Mouse (Mus musculus): ENCODE measurements around the gene Amd1. TPM values are rescaled to one million over a fixed set of nuclear protein-coding genes. Genes with fewer than 3 reads are reported as not detected.
A peak's percentile ranks its signal among the peaks of the same experiment; 100 is the strongest.

Gene Amd1
- polyA plus RNA-seq, 1 experiment from 2014 or later: 78.8 TPM

DNA sequence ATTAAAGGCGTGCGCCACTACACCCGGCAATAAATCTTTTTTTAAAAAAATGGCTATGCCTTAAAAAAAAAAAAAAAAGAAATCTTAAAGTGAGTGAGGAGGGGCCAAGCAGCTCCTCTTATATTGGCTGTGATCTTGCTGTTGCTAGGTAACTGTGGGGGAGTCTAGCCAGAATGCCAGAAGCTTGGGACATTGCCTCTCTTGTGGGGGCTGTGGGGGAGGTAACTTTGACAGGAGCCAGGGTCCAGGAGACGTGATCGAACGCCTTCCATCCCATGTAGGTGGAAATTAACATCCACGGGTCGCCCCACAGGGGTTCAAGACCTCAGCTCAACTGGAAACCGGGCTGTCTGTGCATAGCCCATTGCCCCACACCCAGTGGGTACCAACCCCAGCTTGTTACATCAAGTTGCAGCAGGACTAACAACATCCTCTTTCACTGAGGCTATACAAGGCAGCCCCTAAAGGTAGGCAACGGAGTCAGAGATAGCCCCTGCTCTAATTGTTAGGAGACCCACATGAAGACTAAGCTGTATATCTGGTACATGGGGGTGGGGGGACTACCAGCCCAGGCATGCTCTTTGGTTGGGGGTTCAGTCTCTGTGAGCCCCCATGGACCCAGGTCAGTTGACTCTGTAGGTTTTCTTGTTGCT lies 17.7 kb downstream of the Amd1 start:
- 73% methylated on average over 10 of the region's 10 CpGs for WGBS
- Histone ChIP-seq H3K4me2 (replicated peaks; ENCODE audit: low read depth, low read length) (no peak overlapping the region), H3K27ac (ENCODE audit: low read depth, low read length) (no peak overlapping the region), H3K9me3 (ENCODE audit: control insufficient read depth, low read length) (no peaks in the 10 kb centered on the region), H3K27me3 (ENCODE audit: control insufficient read depth, insufficient read depth, low read length) (no peaks in the 10 kb centered on the region), H3K4me3 (ENCODE audit: low read length) (no peak overlapping the region), H3K4me1 (ENCODE audit: control insufficient read depth, insufficient read depth, low read length) (no peaks in the 10 kb centered on the region), H3K9ac (ENCODE audit: low read depth, low read length) (no peak overlapping the region), H3K36me3 (ENCODE audit: control insufficient read depth, insufficient read depth, low read length) (peaks cover 15% of the 10 kb centered on the region; the same call in 1 of the 2 replicates)
- 0 out of 2 replicates have a peak, but pooled peaks have one; percentile 46 for ATAC-seq (ENCODE audit: low FRiP score, low TSS enrichment)

DNA sequence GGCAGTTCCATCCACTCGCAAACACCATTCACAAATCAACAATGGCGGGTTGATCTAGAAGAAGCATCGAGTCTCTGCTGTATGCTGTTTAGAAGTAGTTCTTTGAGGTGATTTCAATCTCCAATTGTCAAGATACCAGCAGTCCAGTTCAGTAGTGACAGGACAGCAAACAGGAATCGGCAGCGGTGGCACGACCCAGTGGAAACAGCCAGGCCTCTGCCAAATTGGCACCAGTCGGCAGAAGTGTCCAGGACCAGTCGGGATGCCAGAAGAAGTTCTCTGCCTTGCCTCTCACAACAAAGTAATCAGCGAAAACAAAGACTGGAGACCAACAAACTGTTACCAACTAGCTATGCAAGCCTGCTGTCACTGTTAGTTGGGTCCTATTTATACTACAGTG lies 18.4 kb downstream of the Amd1 start:
- WGBS: 95% methylated on average over 9 of the region's 9 CpGs
- H3K9me3 ChIP-seq (ENCODE audit: control insufficient read depth, low read length): no peaks in the 10 kb centered on the region
- H3K9ac ChIP-seq (ENCODE audit: low read depth, low read length): no peak overlapping the region
- peaks cover 14% of the 10 kb centered on the region; the same call in 1 of the 2 replicates for H3K36me3 ChIP-seq (ENCODE audit: control insufficient read depth, insufficient read depth, low read length)
- no peak overlapping the region for H3K4me2 ChIP-seq (replicated peaks; ENCODE audit: low read depth, low read length)
- no peaks in the 10 kb centered on the region for H3K27me3 ChIP-seq (ENCODE audit: control insufficient read depth, insufficient read depth, low read length)
- no peak overlapping the region for H3K4me3 ChIP-seq (ENCODE audit: low read length)
- H3K27ac ChIP-seq (ENCODE audit: low read depth, low read length): no peak overlapping the region
- ATAC-seq (ENCODE audit: low FRiP score, low TSS enrichment): no peak
- H3K4me1 ChIP-seq (ENCODE audit: control insufficient read depth, insufficient read depth, low read length): no peaks in the 10 kb centered on the region

DNA sequence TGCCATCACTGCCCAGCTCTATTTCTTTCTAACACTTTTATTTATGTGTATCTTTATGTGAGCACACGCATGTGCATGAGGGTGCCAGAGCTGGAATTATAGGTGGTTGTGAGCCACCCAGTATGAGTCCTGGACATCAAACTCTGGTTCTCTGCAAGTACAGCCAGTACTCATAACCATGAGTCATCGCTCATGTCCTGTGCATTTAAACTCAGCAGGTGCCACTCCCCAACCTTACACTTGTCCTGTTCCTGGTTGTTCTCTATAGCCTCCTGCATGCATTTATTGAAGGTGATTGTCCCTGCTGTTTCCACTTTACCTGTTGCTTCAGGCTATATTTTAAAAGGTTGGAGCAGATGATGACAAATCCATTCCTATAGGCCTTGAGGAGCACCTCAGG lies 20.4 kb downstream of the Amd1 start:
- Histone ChIP-seq H3K4me1 (ENCODE audit: control insufficient read depth, insufficient read depth, low read length) (no peaks in the 10 kb centered on the region), H3K27ac (ENCODE audit: low read depth, low read length) (no peak overlapping the region), H3K27me3 (ENCODE audit: control insufficient read depth, insufficient read depth, low read length) (no peaks in the 10 kb centered on the region), H3K4me3 (ENCODE audit: low read length) (no peak overlapping the region), H3K4me2 (replicated peaks; ENCODE audit: low read depth, low read length) (no peak overlapping the region), H3K36me3 (ENCODE audit: control insufficient read depth, insufficient read depth, low read length) (peaks cover 9% of the 10 kb centered on the region; the same call in 1 of the 2 replicates), H3K9ac (ENCODE audit: low read depth, low read length) (no peak overlapping the region), H3K9me3 (ENCODE audit: control insufficient read depth, low read length) (no peaks in the 10 kb centered on the region)
- 97% methylated on average over 2 of the region's 2 CpGs for WGBS
- no peak for ATAC-seq (ENCODE audit: low FRiP score, low TSS enrichment)

DNA sequence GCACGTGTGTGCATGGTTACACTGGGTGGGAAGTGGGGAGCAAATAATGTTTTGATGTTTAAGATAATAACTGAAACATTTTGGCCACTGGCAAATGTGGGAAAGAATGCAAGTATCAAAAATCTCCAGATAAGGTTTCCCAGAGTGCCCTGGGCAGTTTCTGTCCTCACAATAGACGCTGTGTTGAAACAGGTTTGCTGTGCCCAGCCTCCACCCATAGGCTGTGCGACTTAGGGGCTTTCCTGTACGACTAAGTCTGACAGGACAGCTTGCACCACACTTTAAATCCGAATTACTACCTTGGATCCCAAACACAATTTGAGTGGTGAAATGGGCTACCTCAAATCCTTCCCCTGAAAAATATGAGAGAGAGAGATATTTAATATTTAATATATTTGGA lies 23.7 kb downstream of the Amd1 start:
- ATAC-seq (ENCODE audit: low FRiP score, low TSS enrichment): no peak
- 63% methylated on average over 5 of the region's 5 CpGs for WGBS
- Histone ChIP-seq H3K9me3 (ENCODE audit: control insufficient read depth, low read length) (no peaks in the 10 kb centered on the region), H3K4me3 (ENCODE audit: low read length) (no peak overlapping the region), H3K4me2 (replicated peaks; ENCODE audit: low read depth, low read length) (no peak overlapping the region), H3K27ac (ENCODE audit: low read depth, low read length) (no peak overlapping the region), H3K4me1 (ENCODE audit: control insufficient read depth, insufficient read depth, low read length) (no peaks in the 10 kb centered on the region), H3K9ac (ENCODE audit: low read depth, low read length) (no peak overlapping the region), H3K27me3 (ENCODE audit: control insufficient read depth, insufficient read depth, low read length) (no peaks in the 10 kb centered on the region), H3K36me3 (ENCODE audit: control insufficient read depth, insufficient read depth, low read length) (no peaks in the 10 kb centered on the region)

DNA sequence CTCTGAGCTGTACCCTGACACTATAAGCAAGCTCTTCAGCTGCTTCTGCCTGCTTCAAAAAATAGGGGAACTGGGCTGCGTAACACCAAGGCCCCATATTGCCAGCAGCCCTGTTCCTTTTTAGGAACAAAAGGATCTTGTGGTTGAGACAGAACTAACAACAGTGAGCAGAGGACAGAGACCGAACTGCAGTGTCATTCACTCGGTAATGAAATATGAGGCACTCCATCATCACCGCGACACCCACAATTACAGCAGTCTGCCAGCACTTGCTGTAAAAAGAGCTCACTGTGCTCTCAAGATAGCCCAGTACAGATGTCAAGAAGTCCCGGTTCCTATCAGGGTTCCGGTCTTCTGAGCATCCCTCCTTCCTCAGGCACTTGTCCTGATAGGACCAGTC lies 26.0 kb downstream of the Amd1 start:
- H3K4me3 ChIP-seq (ENCODE audit: low read length): no peak overlapping the region
- no peaks in the 10 kb centered on the region for H3K9me3 ChIP-seq (ENCODE audit: control insufficient read depth, low read length)
- H3K36me3 ChIP-seq (ENCODE audit: control insufficient read depth, insufficient read depth, low read length): no peaks in the 10 kb centered on the region
- ATAC-seq (ENCODE audit: low FRiP score, low TSS enrichment): no peak
- 69% methylated on average over 7 of the region's 7 CpGs for WGBS
- no peaks in the 10 kb centered on the region for H3K27me3 ChIP-seq (ENCODE audit: control insufficient read depth, insufficient read depth, low read length)
- no peak overlapping the region for H3K4me2 ChIP-seq (replicated peaks; ENCODE audit: low read depth, low read length)
- no peak overlapping the region for H3K27ac ChIP-seq (ENCODE audit: low read depth, low read length)
- H3K4me1 ChIP-seq (ENCODE audit: control insufficient read depth, insufficient read depth, low read length): no peaks in the 10 kb centered on the region
- H3K9ac ChIP-seq (ENCODE audit: low read depth, low read length): no peak overlapping the region

DNA sequence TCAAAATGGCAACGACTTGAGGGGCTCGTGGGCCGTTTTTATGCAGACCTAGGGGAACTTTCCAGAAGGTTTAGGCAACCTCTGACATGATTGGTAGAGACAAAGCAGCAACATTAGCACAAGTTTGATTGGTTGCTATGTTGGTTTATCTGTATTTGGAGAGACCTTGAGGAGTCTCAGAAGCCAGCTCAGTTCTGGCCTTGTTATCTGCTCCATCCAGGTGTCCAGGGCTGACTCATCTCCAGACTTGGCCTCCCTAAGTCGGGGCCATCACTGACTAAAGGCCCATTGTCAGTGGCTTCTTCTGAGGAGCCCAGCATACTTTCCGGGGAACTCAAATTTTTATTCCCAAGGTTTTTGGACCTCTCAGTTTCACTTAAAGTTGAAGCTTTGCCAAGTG lies 28.0 kb downstream of the Amd1 start:
- H3K4me2 ChIP-seq (replicated peaks; ENCODE audit: low read depth, low read length): no peak overlapping the region
- 85% methylated on average over 5 of the region's 5 CpGs for WGBS
- no peaks in the 10 kb centered on the region for H3K4me1 ChIP-seq (ENCODE audit: control insufficient read depth, insufficient read depth, low read length)
- no peak overlapping the region for H3K4me3 ChIP-seq (ENCODE audit: low read length)
- no peaks in the 10 kb centered on the region for H3K9me3 ChIP-seq (ENCODE audit: control insufficient read depth, low read length)
- ATAC-seq (ENCODE audit: low FRiP score, low TSS enrichment): no peak
- H3K9ac ChIP-seq (ENCODE audit: low read depth, low read length): no peak overlapping the region
- H3K27me3 ChIP-seq (ENCODE audit: control insufficient read depth, insufficient read depth, low read length): no peaks in the 10 kb centered on the region
- H3K27ac ChIP-seq (ENCODE audit: low read depth, low read length): no peak overlapping the region
- no peaks in the 10 kb centered on the region for H3K36me3 ChIP-seq (ENCODE audit: control insufficient read depth, insufficient read depth, low read length)

DNA sequence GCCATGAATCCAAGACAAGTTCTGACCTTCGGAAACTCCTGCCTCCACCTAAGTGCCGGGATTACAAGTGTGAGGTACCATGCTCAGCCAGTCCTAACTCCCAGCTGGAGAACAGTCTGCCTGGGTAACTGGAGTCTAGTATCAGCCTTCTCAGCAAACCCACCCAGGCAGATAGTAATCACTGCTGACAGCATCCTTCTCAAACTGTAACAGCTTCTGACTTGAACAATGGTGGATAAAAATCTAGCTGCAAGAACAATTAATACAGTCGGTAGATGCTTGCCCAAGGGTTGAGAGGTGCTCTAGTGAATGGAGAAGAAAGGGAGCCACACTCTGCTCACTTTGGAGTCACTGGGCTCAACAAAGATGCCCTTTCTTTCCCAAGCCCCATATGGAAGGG lies 30.8 kb downstream of the Amd1 start:
- ATAC-seq (ENCODE audit: low FRiP score, low TSS enrichment): no peak
- 89% methylated on average over 3 of the region's 3 CpGs for WGBS
- Histone ChIP-seq H3K36me3 (ENCODE audit: control insufficient read depth, insufficient read depth, low read length) (no peaks in the 10 kb centered on the region), H3K27ac (ENCODE audit: low read depth, low read length) (no peak overlapping the region), H3K9ac (ENCODE audit: low read depth, low read length) (no peak overlapping the region), H3K4me2 (replicated peaks; ENCODE audit: low read depth, low read length) (no peak overlapping the region), H3K4me3 (ENCODE audit: low read length) (no peak overlapping the region), H3K27me3 (ENCODE audit: control insufficient read depth, insufficient read depth, low read length) (no peaks in the 10 kb centered on the region), H3K9me3 (ENCODE audit: control insufficient read depth, low read length) (no peaks in the 10 kb centered on the region), H3K4me1 (ENCODE audit: control insufficient read depth, insufficient read depth, low read length) (no peaks in the 10 kb centered on the region)

DNA sequence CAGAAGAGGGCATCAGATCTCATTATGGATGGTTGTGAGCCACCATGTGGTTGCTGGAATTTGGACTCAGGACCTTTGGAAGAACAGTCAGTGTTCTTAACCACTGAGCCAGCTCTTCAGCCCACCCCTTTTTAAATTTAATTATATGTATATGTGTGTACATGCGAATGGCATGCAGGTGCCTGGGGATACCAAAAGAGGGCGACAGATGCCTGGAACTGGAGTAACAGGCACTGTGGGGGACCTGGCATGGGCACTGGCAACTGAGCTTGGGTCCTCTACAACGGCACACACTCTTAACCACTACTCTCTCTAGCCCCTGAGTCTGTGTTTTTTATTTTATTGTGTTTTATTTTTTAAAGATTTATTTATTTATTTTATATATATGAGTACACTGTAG lies 37.1 kb downstream of the Amd1 start:
- Histone ChIP-seq H3K27me3 (ENCODE audit: control insufficient read depth, insufficient read depth, low read length) (no peaks in the 10 kb centered on the region), H3K27ac (ENCODE audit: low read depth, low read length) (no peak overlapping the region), H3K36me3 (ENCODE audit: control insufficient read depth, insufficient read depth, low read length) (no peaks in the 10 kb centered on the region), H3K4me2 (replicated peaks; ENCODE audit: low read depth, low read length) (no peak overlapping the region), H3K4me1 (ENCODE audit: control insufficient read depth, insufficient read depth, low read length) (no peaks in the 10 kb centered on the region), H3K4me3 (ENCODE audit: low read length) (no peak overlapping the region), H3K9ac (ENCODE audit: low read depth, low read length) (no peak overlapping the region), H3K9me3 (ENCODE audit: control insufficient read depth, low read length) (no peaks in the 10 kb centered on the region)
- 83% methylated on average over 3 of the region's 3 CpGs for WGBS
- ATAC-seq (ENCODE audit: low FRiP score, low TSS enrichment): no peak

DNA sequence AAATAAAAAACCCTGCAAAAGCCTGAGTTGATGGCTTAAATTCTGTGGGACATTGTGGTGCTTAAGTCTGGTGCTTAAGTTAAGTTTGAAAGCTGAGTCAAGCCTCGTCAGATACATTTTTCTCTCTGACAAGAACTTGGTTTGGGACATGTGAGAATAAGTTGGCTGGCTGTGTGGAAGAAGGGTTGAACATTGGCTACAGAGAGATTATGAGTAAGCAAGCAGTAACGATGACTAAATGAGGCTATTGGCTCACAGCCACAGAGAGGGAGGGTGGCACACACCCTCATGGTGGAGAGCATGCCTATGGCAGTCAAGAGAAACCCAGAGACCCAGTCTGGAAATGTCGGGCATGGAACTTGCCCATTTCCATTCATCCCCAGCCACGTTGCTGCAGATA lies 38.3 kb downstream of the Amd1 start:
- WGBS: 87% methylated on average over 4 of the region's 4 CpGs
- Histone ChIP-seq H3K4me3 (ENCODE audit: low read length) (no peak overlapping the region), H3K27me3 (ENCODE audit: control insufficient read depth, insufficient read depth, low read length) (no peaks in the 10 kb centered on the region), H3K9ac (ENCODE audit: low read depth, low read length) (no peak overlapping the region), H3K4me1 (ENCODE audit: control insufficient read depth, insufficient read depth, low read length) (no peaks in the 10 kb centered on the region), H3K27ac (ENCODE audit: low read depth, low read length) (no peak overlapping the region), H3K36me3 (ENCODE audit: control insufficient read depth, insufficient read depth, low read length) (no peaks in the 10 kb centered on the region), H3K4me2 (replicated peaks; ENCODE audit: low read depth, low read length) (no peak overlapping the region), H3K9me3 (ENCODE audit: control insufficient read depth, low read length) (no peaks in the 10 kb centered on the region)
- ATAC-seq (ENCODE audit: low FRiP score, low TSS enrichment): no peak

All from kidney, embryonic 14.5 days (tissue).